Mouse (Mus musculus) E14TG2a.4 (cell line): ENCODE data around the gene Eif4g2.

ENCODE experiments used
- CTCF ChIP-seq: conservative IDR thresholded peaks from 2 replicates; pipeline ENCODE4 v1.5.1; 2014; ENCODE audit warnings: low read length
- POU5F1 ChIP-seq: IDR thresholded peaks from 2 replicates; pipeline ENCODE4 v1.6.1; 2014; ENCODE audit warnings: low read length, borderline replicate concordance

- TF ChIP-seq CTCF: no peak
- TF ChIP-seq POU5F1: no peak
These were observed 10.4 kb downstream of the Eif4g2 start for GRCm38 (mm10) chr7:111072410-111072809.
